Mouse (Mus musculus): ENCODE measurements around the gene Rpgrip1.
"Not testable (repeated sequence)": the region's sequence is repeated elsewhere in the genome, so short reads cannot be mapped to it uniquely, and the experiment has no call there.

DNA sequence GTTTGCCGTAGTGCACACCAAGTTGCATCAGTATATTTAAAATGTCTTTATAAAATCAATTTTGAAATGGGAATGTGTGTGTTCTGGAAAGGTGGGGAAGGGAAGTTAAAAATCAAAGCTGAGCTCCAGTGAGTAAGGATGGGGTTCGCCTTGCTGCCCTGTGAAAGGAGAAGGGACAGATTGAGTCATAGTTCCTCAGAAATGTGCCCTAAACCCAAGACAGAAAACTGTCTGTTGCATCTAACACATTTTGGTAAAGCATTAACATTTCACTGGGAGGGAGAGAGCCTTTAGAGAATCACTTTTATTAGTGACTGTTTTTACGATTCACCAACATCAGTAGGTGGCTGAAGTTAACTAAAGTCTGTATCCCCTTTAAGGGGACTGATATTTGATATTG, 12.1 kb upstream of the Rpgrip1 start:
- TF ChIP-seq POLR2A (IDR thresholded peaks at IDR 0.05; ENCODE audit: borderline replicate concordance, extremely low read depth, insufficient read depth, insufficient read length, poor library complexity, severe bottlenecking); CTCF (IDR thresholded peaks at IDR 0.05; ENCODE audit: borderline replicate concordance, extremely low read depth, insufficient read depth, insufficient read length): not testable (repeated sequence)

Data from brain, embryonic 14.5 days (tissue).